Mouse (Mus musculus): Measurements from ENCODE around the gene Tgfa. TPM values are rescaled to one million over a fixed set of nuclear protein-coding genes. Genes with fewer than 3 reads are reported as not detected.

Gene Tgfa
- total RNA-seq, 2 experiments from 2014 or later = 11.7 to 13.1 TPM

- Histone ChIP-seq H3K27ac (no peak overlapping the region), H3K4me3 (no peak overlapping the region)
- DNase-seq (ENCODE audit: extremely low spot score in 1 of 2, low spot score in 2 of 2) = no peak
- intact Hi-C loops (cut with DNase I) = no loop called here
- TF ChIP-seq CTCF (IDR thresholded peaks at IDR 0.05) = no peak
Observed at GRCm38 (mm10) chr6:86212871-86213640, 18.0 kb downstream of the Tgfa start.

- Histone ChIP-seq H3K27ac (no peak overlapping the region), H3K4me3 (no peak overlapping the region)
- no peak for TF ChIP-seq CTCF (IDR thresholded peaks at IDR 0.05)
- no peak for DNase-seq (ENCODE audit: extremely low spot score in 1 of 2, low spot score in 2 of 2)
- intact Hi-C loops (cut with DNase I) = no loop called here
Observed at GRCm38 (mm10) chr6:86218066-86218465, 23.0 kb downstream of the Tgfa start.

GRCm38 (mm10) chr6:86218739-86219138 is 23.7 kb downstream of the Tgfa start:
- intact Hi-C loops (cut with DNase I) = no loop called here
- Histone ChIP-seq H3K4me3 (no peak overlapping the region), H3K27ac (no peak overlapping the region)
- no peak for DNase-seq (ENCODE audit: extremely low spot score in 1 of 2, low spot score in 2 of 2)
- TF ChIP-seq CTCF (IDR thresholded peaks at IDR 0.05) = no peak

- intact Hi-C loops (cut with DNase I) = no loop called here
- TF ChIP-seq CTCF (IDR thresholded peaks at IDR 0.05) = no peak
- Histone ChIP-seq H3K4me3 (no peak overlapping the region), H3K27ac (no peak overlapping the region)
- no peak for DNase-seq (ENCODE audit: extremely low spot score in 1 of 2, low spot score in 2 of 2)
Observed at GRCm38 (mm10) chr6:86219494-86219893, 24.5 kb downstream of the Tgfa start.

- TF ChIP-seq CTCF (IDR thresholded peaks at IDR 0.05) = no peak
- H3K27ac ChIP-seq = no peak overlapping the region
- no peak overlapping the region for H3K4me3 ChIP-seq
- DNase-seq (ENCODE audit: extremely low spot score in 1 of 2, low spot score in 2 of 2) = no peak
- intact Hi-C loops (cut with DNase I) = no loop called here
Observed at GRCm38 (mm10) chr6:86220171-86220570, 25.1 kb downstream of the Tgfa start.

GRCm38 (mm10) chr6:86222381-86222780 is 27.4 kb downstream of the Tgfa start:
- H3K27ac ChIP-seq = no peak overlapping the region
- DNase-seq (ENCODE audit: extremely low spot score in 1 of 2, low spot score in 2 of 2) = no peak
- no peak overlapping the region for H3K4me3 ChIP-seq
- TF ChIP-seq CTCF (IDR thresholded peaks at IDR 0.05) = no peak
- intact Hi-C loops (cut with DNase I) = no loop called here

- no peak for TF ChIP-seq CTCF (IDR thresholded peaks at IDR 0.05)
- Histone ChIP-seq H3K4me3 (no peak overlapping the region), H3K27ac (no peak overlapping the region)
- DNase-seq (ENCODE audit: extremely low spot score in 1 of 2, low spot score in 2 of 2) = no peak
- intact Hi-C loops (cut with DNase I) = no loop called here
Observed at GRCm38 (mm10) chr6:86225604-86226003, 30.6 kb downstream of the Tgfa start.

GRCm38 (mm10) chr6:86232367-86232766 is 37.3 kb downstream of the Tgfa start:
- no peak overlapping the region for H3K27ac ChIP-seq
- intact Hi-C loops (cut with DNase I) = no loop called here

GRCm38 (mm10) chr6:86233512-86234430 is 38.7 kb downstream of the Tgfa start:
- TF ChIP-seq CTCF (IDR thresholded peaks at IDR 0.05) = no peak
- Histone ChIP-seq H3K27ac (no peak overlapping the region), H3K4me3 (no peak overlapping the region)
- intact Hi-C loops (cut with DNase I) = no loop called here
- DNase-seq (ENCODE audit: extremely low spot score in 1 of 2, low spot score in 2 of 2) = no peak

More at GRCm38 (mm10) chr6:86232367-86232766, 37.3 kb downstream of the Tgfa start:
- no peak overlapping the region for H3K4me3 ChIP-seq
- no peak for DNase-seq (ENCODE audit: extremely low spot score in 1 of 2, low spot score in 2 of 2)
- no peak for TF ChIP-seq CTCF (IDR thresholded peaks at IDR 0.05)

- no peak overlapping the region for H3K27ac ChIP-seq
- intact Hi-C loops (cut with DNase I) = no loop called here
- H3K4me3 ChIP-seq = no peak overlapping the region
- TF ChIP-seq CTCF (IDR thresholded peaks at IDR 0.05) = no peak
- DNase-seq (ENCODE audit: extremely low spot score in 1 of 2, low spot score in 2 of 2) = no peak
Observed at GRCm38 (mm10) chr6:86244866-86245265, 49.8 kb downstream of the Tgfa start.

- TF ChIP-seq CTCF (IDR thresholded peaks at IDR 0.05) = no peak
- intact Hi-C loops (cut with DNase I) = no loop called here
- Histone ChIP-seq H3K27ac (no peak overlapping the region), H3K4me3 (no peak overlapping the region)
- DNase-seq (ENCODE audit: extremely low spot score in 1 of 2, low spot score in 2 of 2) = no peak
Observed at GRCm38 (mm10) chr6:86245965-86246364, 50.9 kb downstream of the Tgfa start.

- no peak for DNase-seq (ENCODE audit: extremely low spot score in 1 of 2, low spot score in 2 of 2)
- H3K4me3 ChIP-seq = no peak overlapping the region
- peak overlapping the region; percentile 24; the same call in 1 of the 2 replicates for H3K27ac ChIP-seq
- intact Hi-C loops (cut with DNase I) = no loop called here
- TF ChIP-seq CTCF (IDR thresholded peaks at IDR 0.05) = no peak
Observed at GRCm38 (mm10) chr6:86248562-86248961, 53.5 kb downstream of the Tgfa start.
